Mouse (Mus musculus) hindbrain, embryonic 12.5 days (tissue): ENCODE measurements at regions not wholly inside any gene's neighbourhood (a gene's known extent, or its start where the extent isn't known, plus 50 kb on each side); places are given as distances from the start of the nearest gene placed in this dataset.
A peak's percentile ranks its signal among the peaks of the same experiment; 100 is the strongest.
"Not testable (repeated sequence)": the region's sequence is repeated elsewhere in the genome, so short reads cannot be mapped to it uniquely, and the experiment has no call there.

Experiments
- ATAC-seq: fragments of 200-750 bp; cut with Nextera tagmentation; 2 replicates; pipeline ENCODE4 v1.8.0; 2017; ENCODE audit warnings: moderate TSS enrichment; ENCODE audit not compliant: low FRiP score
- H3K27ac ChIP-seq: fragments of 300-500 bp; sonication (generic); 2 replicates; pipeline ENCODE4 v1.5.1; 2016; ENCODE audit warnings: mild to moderate bottlenecking
- H3K27me3 ChIP-seq: fragments of 300-500 bp; sonication (generic); 2 replicates; pipeline ENCODE4 v1.6.1; 2016; ENCODE audit warnings: mild to moderate bottlenecking
- H3K36me3 ChIP-seq: fragments of 300-500 bp; sonication (generic); 2 replicates; pipeline ENCODE4 v1.6.1; 2016; ENCODE audit warnings: mild to moderate bottlenecking
- H3K4me1 ChIP-seq: fragments of 300-500 bp; sonication (generic); 2 replicates; pipeline ENCODE4 v1.6.1; 2016
- H3K4me2 ChIP-seq: fragments of 300-500 bp; sonication (generic); replicated peaks from 2 replicates; pipeline ENCODE4 v1.6.1; 2016; ENCODE audit warnings: mild to moderate bottlenecking
- H3K4me3 ChIP-seq: fragments of 300-500 bp; sonication (generic); 2 replicates; pipeline ENCODE4 v1.5.1; 2016; ENCODE audit warnings: mild to moderate bottlenecking
- H3K9ac ChIP-seq: fragments of 300-500 bp; sonication (generic); 2 replicates; pipeline ENCODE4 v1.6.1; 2016; ENCODE audit warnings: mild to moderate bottlenecking, moderate library complexity
- H3K9me3 ChIP-seq: fragments of 300-500 bp; sonication (generic); replicated peaks from 2 replicates; pipeline ENCODE4 v1.6.1; 2016; ENCODE audit warnings: mild to moderate bottlenecking
- WGBS: fragments of 180-500 bp; shearing (Covaris S2); methylation state at CpG from one replicate; pipeline ENCODE4 v1.1.7; 2016; 5-methylcytosine and 5-hydroxymethylcytosine counted together

DNA sequence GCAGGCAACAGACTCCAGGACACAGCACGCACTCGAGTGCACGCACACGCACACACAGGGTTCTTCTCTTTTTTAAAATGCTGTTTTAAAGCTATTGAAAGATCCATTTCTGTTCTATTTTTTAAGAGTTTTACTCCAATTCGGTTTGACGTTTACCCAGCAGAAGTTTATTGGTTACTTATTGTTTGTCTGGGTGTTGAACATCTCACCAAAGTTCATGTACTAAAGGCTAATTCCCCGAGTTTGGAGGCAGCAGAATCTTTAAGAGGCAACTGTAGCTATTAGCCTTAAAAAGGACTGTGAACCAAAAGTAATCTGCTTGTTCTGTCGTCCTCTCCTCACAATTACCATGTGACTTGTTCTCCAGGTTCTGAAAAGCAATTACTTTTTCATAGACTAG lies 263.0 kb upstream of the Nfia start:
- Histone ChIP-seq H3K4me2 (no peak overlapping the region), H3K9me3 (no peaks in the 10 kb centered on the region), H3K36me3 (no peaks in the 10 kb centered on the region), H3K4me3 (no peak overlapping the region), H3K4me1 (no peaks in the 10 kb centered on the region), H3K27me3 (no peaks in the 10 kb centered on the region), H3K27ac (no peak overlapping the region), H3K9ac (no peak overlapping the region)
- 84% methylated on average over 8 of the region's 8 CpGs for WGBS
- ATAC-seq, result no peak

DNA sequence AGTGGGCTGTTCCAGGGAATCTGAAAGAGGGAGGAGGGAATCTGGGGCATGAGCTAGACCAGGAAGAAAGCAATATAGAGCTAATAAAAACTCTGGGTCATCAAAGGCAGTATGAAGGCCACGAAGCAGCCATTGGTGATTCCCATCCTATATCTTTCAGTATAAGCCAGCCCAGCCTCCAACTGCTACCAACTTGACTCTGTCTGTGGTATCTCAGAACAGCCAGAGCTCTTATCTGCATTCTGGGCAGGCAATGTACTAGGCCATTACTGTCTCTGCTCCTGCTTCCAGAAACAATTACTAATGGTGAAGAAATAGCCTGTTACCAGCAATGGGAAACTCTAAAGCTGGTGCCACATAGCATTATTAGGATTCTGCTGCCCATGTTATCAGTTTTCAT lies 266.8 kb upstream of the Nfia start:
- 78% methylated on average over 1 of the region's 1 CpGs for WGBS
- no peak overlapping the region for H3K27ac ChIP-seq
- H3K4me2 ChIP-seq, result no peak overlapping the region
- H3K27me3 ChIP-seq, result no peaks in the 10 kb centered on the region
- no peaks in the 10 kb centered on the region for H3K36me3 ChIP-seq
- no peak overlapping the region for H3K9ac ChIP-seq
- H3K4me1 ChIP-seq, result no peaks in the 10 kb centered on the region
- no peak for ATAC-seq
- no peak overlapping the region for H3K4me3 ChIP-seq
- H3K9me3 ChIP-seq, result no peaks in the 10 kb centered on the region

DNA sequence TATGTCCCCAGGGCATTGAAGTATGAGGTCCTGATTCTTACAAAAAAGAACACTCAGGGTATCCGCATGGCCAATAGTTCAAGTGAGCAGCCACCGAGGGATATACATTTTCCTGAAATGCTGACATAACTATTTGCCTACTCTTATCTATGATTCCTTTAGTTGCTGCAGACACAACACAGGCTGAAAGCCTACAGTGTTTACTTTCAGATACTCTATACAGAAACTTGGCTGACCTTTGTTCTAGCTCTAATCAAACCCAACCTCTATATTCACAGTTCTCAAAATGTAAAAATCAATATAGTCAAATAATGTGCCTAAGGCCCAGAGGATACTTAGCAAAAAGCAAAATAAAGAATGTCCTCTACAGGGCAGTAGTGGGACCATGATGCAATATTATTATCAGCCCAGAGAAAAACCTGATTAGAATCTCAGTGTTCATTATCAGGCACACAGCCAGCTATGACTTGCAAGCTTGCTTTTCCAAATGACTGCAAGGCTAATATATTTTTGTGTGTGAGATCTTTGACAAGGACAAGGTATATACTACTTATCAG lies 281.2 kb upstream of the Nfia start:
- peaks cover 6% of the 10 kb centered on the region; the same call in 1 of the 2 replicates for H3K4me1 ChIP-seq

DNA sequence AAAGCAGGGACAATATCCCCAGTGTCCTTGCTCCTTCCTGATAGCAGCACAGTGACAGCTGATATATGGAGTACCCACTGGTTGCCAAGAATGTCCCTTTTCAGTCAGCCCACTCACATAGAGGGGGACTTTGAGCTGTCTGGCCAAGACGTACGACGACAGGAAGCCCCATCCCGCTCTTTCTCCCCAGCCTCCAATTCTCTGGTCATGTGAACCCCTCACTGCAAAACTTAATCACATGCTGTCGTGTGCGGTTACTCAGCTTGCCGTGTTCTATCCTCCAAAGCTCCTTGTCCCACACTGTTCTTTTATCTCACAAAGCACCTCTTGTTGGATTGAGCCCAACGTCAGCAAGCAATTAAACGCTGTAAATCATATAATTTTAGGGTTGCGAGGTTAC lies 286.2 kb upstream of the Nfia start:
- Histone ChIP-seq H3K4me2 (no peak overlapping the region), H3K27me3 (no peaks in the 10 kb centered on the region), H3K27ac (no peak overlapping the region), H3K4me1 (peaks cover 17% of the 10 kb centered on the region), H3K9ac (no peak overlapping the region), H3K9me3 (no peaks in the 10 kb centered on the region), H3K36me3 (no peaks in the 10 kb centered on the region), H3K4me3 (no peak overlapping the region)
- 49% methylated on average over 10 of the region's 10 CpGs for WGBS
- ATAC-seq, result peak; percentile 65

More for the DNA sequence above, 281.2 kb upstream of the Nfia start:
- no peak overlapping the region for H3K27ac ChIP-seq
- 89% methylated on average over 2 of the region's 2 CpGs for WGBS
- H3K4me3 ChIP-seq, result no peak overlapping the region
- H3K4me2 ChIP-seq, result no peak overlapping the region
- H3K9me3 ChIP-seq, result no peaks in the 10 kb centered on the region
- no peaks in the 10 kb centered on the region for H3K27me3 ChIP-seq
- no peak for ATAC-seq
- no peak overlapping the region for H3K9ac ChIP-seq
- H3K36me3 ChIP-seq, result no peaks in the 10 kb centered on the region

DNA sequence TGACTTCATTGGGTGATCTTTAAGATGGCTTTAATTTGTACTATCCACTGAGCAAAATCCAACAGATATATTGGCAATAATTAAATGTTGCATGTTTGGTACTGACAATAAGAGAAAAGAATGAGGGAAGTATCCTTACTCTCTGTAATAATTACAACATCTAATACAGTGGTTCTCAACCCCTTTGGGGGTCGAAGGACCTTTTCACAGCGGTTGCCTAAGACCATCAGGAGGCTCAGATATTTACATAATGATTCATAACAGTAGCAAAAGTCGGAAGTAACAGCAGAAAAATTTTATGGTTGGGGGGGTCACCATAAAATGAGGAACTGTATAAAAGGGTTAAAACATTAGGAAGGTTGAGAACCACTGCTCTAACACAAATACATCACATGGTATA lies 287.3 kb upstream of the Nfia start:
- WGBS, result 80% methylated on average over 3 of the region's 3 CpGs
- ATAC-seq, result no peak

DNA sequence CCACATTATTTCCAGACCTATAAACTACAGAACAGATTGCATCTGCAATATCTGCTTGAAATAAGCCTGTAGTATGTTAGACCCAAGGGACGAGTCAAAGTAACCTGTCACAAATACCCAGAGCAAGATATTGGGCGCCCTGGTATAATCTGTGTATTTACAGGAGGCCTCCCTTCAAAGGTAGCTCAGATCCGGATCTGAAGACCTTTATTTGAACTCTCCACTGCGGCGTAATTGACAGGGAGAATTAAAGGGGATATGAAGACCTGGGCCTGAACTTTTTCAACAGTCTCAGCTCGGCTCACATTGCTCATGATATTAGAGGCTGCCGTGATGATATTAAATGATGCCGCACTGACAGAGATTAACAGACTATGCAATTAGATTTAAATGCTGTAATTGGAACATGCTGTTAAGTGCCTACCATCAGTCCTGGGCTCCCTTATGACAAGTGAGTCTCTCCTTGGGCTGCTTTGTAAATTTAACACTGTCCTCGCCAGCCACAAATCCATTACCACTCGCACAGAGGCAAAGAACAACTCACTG lies 289.8 kb upstream of the Nfia start:
- Histone ChIP-seq H3K27me3 (no peaks in the 10 kb centered on the region), H3K4me1 (peaks cover 20% of the 10 kb centered on the region), H3K9ac (no peak overlapping the region), H3K4me3 (no peak overlapping the region), H3K9me3 (no peaks in the 10 kb centered on the region), H3K4me2 (no peak overlapping the region), H3K27ac (0 out of 2 replicates have a peak overlapping the region, but pooled peaks have one; percentile 44), H3K36me3 (no peaks in the 10 kb centered on the region)
- 0 out of 2 replicates have a peak, but pooled peaks have one; percentile 21 for ATAC-seq
- 63% methylated on average over 10 of the region's 10 CpGs for WGBS

More for the DNA sequence above, 287.3 kb upstream of the Nfia start:
- H3K4me3 ChIP-seq, result no peak overlapping the region
- no peak overlapping the region for H3K4me2 ChIP-seq
- no peak overlapping the region for H3K27ac ChIP-seq
- no peaks in the 10 kb centered on the region for H3K36me3 ChIP-seq
- H3K9ac ChIP-seq, result no peak overlapping the region
- H3K27me3 ChIP-seq, result no peaks in the 10 kb centered on the region
- H3K9me3 ChIP-seq, result no peaks in the 10 kb centered on the region
- H3K4me1 ChIP-seq, result peaks cover 17% of the 10 kb centered on the region

DNA sequence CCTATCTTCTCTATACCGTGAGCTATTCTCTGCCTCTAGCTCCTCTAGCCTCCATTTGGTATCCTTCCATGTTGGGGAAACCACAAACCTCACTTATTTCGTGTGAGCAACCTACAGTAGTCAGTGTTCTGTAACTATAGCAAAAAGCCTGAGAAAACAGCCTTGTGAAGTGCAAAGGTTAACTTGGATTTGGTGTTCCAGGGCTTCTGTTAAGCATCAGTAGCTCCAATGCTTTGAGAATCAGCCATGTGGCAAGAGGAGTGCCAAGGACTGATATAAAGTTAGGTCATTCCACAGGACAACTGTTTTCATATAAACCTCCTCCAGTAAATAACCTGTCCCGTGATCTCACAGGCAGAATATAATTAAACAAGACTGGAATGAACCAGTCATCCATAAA lies 290.7 kb upstream of the Nfia start:
- Histone ChIP-seq H3K4me3 (no peak overlapping the region), H3K36me3 (no peaks in the 10 kb centered on the region), H3K9me3 (no peaks in the 10 kb centered on the region), H3K4me2 (no peak overlapping the region), H3K9ac (no peak overlapping the region), H3K27me3 (no peaks in the 10 kb centered on the region), H3K27ac (no peak overlapping the region), H3K4me1 (peaks cover 28% of the 10 kb centered on the region)
- ATAC-seq, result no peak
- 88% methylated on average over 3 of the region's 3 CpGs for WGBS

DNA sequence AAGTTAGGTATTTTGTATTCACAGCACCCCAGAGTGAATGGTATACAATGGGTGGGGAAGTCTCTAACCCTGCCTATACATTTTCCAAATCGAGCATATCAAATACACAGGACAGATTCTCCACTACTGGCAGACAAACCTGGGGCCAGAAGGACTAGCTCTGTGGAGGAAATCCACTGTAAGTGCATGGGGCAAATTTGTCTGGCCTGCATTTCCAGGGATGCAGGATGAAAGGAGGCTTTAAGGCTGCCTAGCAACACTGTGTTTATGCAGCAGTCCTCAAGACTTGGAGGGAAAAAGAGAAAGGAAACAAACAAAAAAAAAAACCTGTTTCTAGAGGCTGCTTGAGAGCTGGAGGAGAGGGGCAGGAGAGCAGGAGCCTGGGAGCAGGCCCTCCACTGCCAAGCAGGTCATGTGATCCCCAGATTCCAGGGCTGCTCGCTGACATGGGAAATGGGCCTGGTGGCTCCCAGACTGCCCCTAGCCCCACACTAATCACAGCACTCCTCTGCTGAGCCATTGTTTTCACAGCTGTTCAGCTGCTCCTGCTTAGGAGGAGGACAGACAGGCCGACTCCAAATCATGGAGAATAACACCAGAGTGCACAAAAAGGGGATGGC lies 293.7 kb upstream of the Gm10192 start:
- Histone ChIP-seq H3K9me3 (no peaks in the 10 kb centered on the region), H3K36me3 (no peaks in the 10 kb centered on the region), H3K9ac (no peak overlapping the region), H3K4me2 (no peak overlapping the region), H3K4me1 (peaks cover 18% of the 10 kb centered on the region), H3K4me3 (no peak overlapping the region), H3K27ac (peak overlapping the region; percentile 83), H3K27me3 (no peaks in the 10 kb centered on the region)
- WGBS, result 7% methylated on average over 3 of the region's 3 CpGs
- peak; percentile 96 for ATAC-seq

DNA sequence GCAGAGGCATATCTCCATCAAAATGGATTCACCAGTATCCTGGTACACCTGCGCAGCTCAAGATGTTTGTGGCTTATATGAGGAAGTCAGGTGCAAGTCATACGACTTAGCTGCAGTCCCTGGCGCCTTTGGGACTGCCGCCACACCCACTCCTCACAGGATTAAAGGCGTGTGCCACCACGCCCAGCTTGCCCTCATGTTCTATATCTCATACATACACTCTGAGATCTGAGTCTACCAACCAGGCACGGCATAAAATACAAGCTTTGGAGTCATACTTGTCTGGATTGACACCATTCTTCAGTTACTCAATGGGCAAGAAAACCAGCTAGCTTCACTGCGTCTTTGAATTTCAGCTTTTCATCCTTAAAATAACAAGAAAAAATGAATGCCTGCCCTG lies 290.5 kb upstream of the Gm10192 start:
- H3K9ac ChIP-seq, H3K36me3 ChIP-seq, H3K4me3 ChIP-seq, H3K27ac ChIP-seq, H3K9me3 ChIP-seq, H3K4me2 ChIP-seq, H3K27me3 ChIP-seq, ATAC-seq: not testable (repeated sequence)
- 93% methylated on average over 8 of the region's 8 CpGs for WGBS
- peaks cover 18% of the 10 kb centered on the region for H3K4me1 ChIP-seq

DNA sequence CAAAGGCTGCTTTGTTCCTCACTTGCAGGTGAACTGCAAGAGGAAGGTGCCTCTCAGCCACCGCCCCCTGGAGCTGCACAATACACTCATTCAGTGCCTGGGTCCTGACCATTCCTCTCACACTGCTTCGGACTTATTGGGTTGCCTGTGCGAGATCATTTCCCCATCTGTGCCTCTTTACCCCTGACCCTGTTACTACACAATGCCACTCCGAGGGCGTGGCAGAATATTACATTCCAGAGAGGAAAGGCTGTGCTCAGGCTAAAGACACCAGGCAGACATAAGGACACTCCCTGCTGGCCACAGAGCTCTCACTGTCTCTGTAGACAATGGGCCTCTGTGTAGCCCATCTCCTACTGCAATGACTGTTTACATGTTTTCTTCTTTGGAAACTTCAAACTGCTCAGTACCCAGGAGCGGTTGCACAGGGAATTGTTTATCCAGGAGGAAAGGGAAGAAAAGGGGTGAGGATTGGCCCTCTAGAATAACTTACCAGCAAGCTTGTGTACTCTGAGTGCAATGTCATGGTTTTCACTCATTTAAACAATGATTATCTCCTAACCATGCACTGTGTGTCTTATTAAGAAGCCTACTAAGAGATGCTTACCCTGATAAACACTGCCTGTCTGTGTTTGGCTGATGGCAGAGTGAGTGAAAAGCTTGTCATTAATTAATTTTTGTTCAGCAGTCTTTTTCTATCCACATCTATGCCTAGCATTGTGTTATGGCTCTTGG lies 283.1 kb upstream of the Gm10192 start:
- Histone ChIP-seq H3K27ac (peak overlapping the region; percentile 67), H3K9ac (no peak overlapping the region), H3K9me3 (no peaks in the 10 kb centered on the region), H3K4me3 (no peak overlapping the region), H3K4me1 (peaks cover 9% of the 10 kb centered on the region), H3K27me3 (no peaks in the 10 kb centered on the region), H3K4me2 (no peak overlapping the region), H3K36me3 (no peaks in the 10 kb centered on the region)
- ATAC-seq, result peak; percentile 95
- WGBS, result 19% methylated on average over 6 of the region's 6 CpGs

DNA sequence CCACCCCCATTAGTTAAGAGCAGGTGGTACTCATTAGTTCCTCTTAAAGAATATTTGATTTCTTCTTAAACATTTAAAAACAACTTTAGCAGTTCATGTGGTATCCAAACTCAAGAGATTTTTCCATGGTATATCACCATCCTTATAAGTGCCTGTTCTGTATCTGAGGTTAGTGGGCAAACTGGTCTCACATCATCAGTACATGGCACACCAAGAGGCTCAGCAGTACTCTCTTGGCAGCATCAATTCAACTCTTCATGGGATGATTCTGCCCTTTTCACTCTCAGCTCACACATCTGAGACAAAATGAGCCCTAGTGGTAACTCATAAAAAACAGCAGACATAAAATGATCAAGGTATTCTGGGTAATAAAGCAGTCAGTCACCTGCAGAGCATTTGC lies 282.6 kb upstream of the Gm10192 start:
- no peaks in the 10 kb centered on the region for H3K9me3 ChIP-seq
- H3K4me2 ChIP-seq, result no peak overlapping the region
- no peaks in the 10 kb centered on the region for H3K27me3 ChIP-seq
- no peak overlapping the region for H3K4me3 ChIP-seq
- peak; percentile 46 for ATAC-seq
- peaks cover 9% of the 10 kb centered on the region for H3K4me1 ChIP-seq
- peak overlapping the region; percentile 67 for H3K27ac ChIP-seq
- H3K9ac ChIP-seq, result no peak overlapping the region
- no peaks in the 10 kb centered on the region for H3K36me3 ChIP-seq

DNA sequence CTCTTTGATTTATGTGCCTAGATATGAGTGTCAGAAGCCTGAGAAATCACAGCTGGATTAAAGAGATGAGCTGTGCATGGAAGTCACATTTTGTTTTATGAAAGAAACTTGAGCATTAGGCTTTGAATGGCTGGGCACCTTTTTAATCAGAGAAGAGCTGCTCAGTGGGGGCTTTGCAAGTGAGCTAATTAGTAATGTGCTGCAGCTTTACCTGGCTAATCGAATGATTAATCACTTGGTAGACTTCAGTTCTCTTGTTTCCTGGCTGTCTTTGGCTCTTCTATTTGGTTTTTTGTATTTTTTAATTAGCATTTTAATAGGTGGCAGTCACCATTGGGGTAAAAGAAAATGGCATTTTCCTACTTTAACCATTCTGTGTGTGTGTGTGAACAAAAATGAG lies 278.2 kb upstream of the Gm10192 start:
- WGBS, result 78% methylated on average over 1 of the region's 1 CpGs
- Histone ChIP-seq H3K36me3 (no peaks in the 10 kb centered on the region), H3K27me3 (no peaks in the 10 kb centered on the region), H3K4me2 (no peak overlapping the region), H3K27ac (no peak overlapping the region), H3K9me3 (no peaks in the 10 kb centered on the region), H3K9ac (no peak overlapping the region), H3K4me3 (no peak overlapping the region), H3K4me1 (peaks cover 6% of the 10 kb centered on the region)
- no peak for ATAC-seq
